Mouse (Mus musculus) testis, adult 2 months (tissue): ENCODE measurements around the gene Evc.

Experiments
- CTCF ChIP-seq: fragments of 200-500 bp; IDR thresholded peaks from 2 replicates; pipeline ENCODE4 v1.5.1; 2012; ENCODE audit warnings: low read depth, mild to moderate bottlenecking, inconsistent platforms, low read length, moderate library complexity; ENCODE audit not compliant: control insufficient read depth, insufficient read depth, insufficient replicate concordance
- POLR2A ChIP-seq: fragments of 200-500 bp; IDR thresholded peaks from 2 replicates; pipeline ENCODE4 v1.6.1; 2012; ENCODE audit warnings: low read depth, mild to moderate bottlenecking, inconsistent platforms, low read length, moderate library complexity; ENCODE audit not compliant: control insufficient read depth

DNA sequence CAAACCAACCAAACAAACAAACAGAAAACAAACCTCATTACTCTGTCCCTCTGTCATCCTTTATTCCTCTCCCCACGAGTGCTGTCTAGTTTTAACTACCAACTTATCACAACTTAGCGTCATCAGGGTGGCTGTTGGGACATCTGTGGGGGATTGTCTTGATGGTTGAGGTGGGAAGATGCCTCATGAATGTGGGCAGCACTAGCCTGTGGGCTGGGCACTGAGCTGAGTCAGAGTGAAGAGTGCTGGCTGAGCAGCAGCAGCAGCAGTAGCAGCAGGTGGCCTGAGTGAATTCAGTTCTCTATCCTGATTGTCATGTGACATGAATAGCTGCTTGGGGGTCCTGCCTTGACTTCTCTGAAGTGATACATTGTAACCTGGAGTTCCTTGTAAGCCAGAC is 7.3 kb upstream of the Evc start:
- TF ChIP-seq POLR2A (no peak), CTCF (no peak)
